Mouse (Mus musculus) hindlimb bud, embryonic 11.5 days (tissue): ENCODE results near the gene Pdpk1.

Experiments used
- DNase-seq: peaks from one replicate; pipeline ENCODE4 v3.0.0-alpha.2; 2012; ENCODE audit warnings: low read depth, low spot score; ENCODE audit errors: extremely low spot score

Pdpk1 gene

GRCm38 (mm10) chr17:24045608-24046007 is 105.1 kb downstream of the Pdpk1 start:
- DNase-seq: no peak

GRCm38 (mm10) chr17:24044482-24044881 is 106.2 kb downstream of the Pdpk1 start:
- no peak for DNase-seq

- DNase-seq: no peak
These were observed 112.9 kb downstream of the Pdpk1 start, which contains the start of gene Prss27 for GRCm38 (mm10) chr17:24037844-24038243. TSS of gene Prss27 (plus strand) at chr17:24038144.

- DNase-seq: no peak
These were observed 113.4 kb downstream of the Pdpk1 start for GRCm38 (mm10) chr17:24037360-24037759.

GRCm38 (mm10) chr17:24036954-24037353 is 113.8 kb downstream of the Pdpk1 start:
- DNase-seq: no peak

GRCm38 (mm10) chr17:24035087-24035486 is 115.6 kb downstream of the Pdpk1 start:
- no peak for DNase-seq

- DNase-seq: no peak
These were observed 120.2 kb downstream of the Pdpk1 start for GRCm38 (mm10) chr17:24030551-24030950.

- DNase-seq: no peak
These were observed 121.2 kb downstream of the Pdpk1 start for GRCm38 (mm10) chr17:24029477-24029876.
